Mouse (Mus musculus): Measurements from ENCODE around the gene Mettl23. TPM values are rescaled to one million over a fixed set of nuclear protein-coding genes. Genes with fewer than 3 reads are reported as not detected.

The Mettl23 gene
- polyA plus RNA-seq, 1 experiment from 2014 or later: 76.2 TPM

GRCm38 (mm10) chr11:116850085-116850484 is 7.0 kb downstream of the Mettl23 start:
- no peaks in the 10 kb centered on the region for H3K9me3 ChIP-seq (ENCODE audit: control insufficient read depth, low read length)
- H3K36me3 ChIP-seq (ENCODE audit: control insufficient read depth, insufficient read depth, low read length): peaks cover 9% of the 10 kb centered on the region; the same call in 1 of the 2 replicates
- no peaks in the 10 kb centered on the region for H3K27me3 ChIP-seq (ENCODE audit: control insufficient read depth, insufficient read depth, low read length)
- ATAC-seq (ENCODE audit: low FRiP score): no peak
- peaks cover 19% of the 10 kb centered on the region for H3K4me1 ChIP-seq (ENCODE audit: control insufficient read depth, insufficient read depth, low read length)
- peak; percentile 85 for DNase-seq (ENCODE audit: low spot score, missing footprints)
- H3K9ac ChIP-seq (ENCODE audit: low read length): no peak overlapping the region
- WGBS: 78% methylated on average over 4 of the region's 4 CpGs
- peak overlapping the region; percentile 95 for H3K4me2 ChIP-seq
- H3K4me3 ChIP-seq (ENCODE audit: low read depth, low read length): no peak overlapping the region
- no peak overlapping the region for H3K27ac ChIP-seq (ENCODE audit: low read depth, low read length)

GRCm38 (mm10) chr11:116850833-116851477 is 7.9 kb downstream of the Mettl23 start:
- Histone ChIP-seq H3K9me3 (ENCODE audit: control insufficient read depth, low read length) (no peaks in the 10 kb centered on the region), H3K4me3 (ENCODE audit: low read depth, low read length) (peak overlapping the region; percentile 100), H3K9ac (ENCODE audit: low read length) (peak overlapping the region; percentile 98), H3K4me2 (peak overlapping the region; percentile 95), H3K36me3 (ENCODE audit: control insufficient read depth, insufficient read depth, low read length) (peaks cover 9% of the 10 kb centered on the region; the same call in 1 of the 2 replicates), H3K27me3 (ENCODE audit: control insufficient read depth, insufficient read depth, low read length) (no peaks in the 10 kb centered on the region), H3K4me1 (ENCODE audit: control insufficient read depth, insufficient read depth, low read length) (peaks cover 19% of the 10 kb centered on the region), H3K27ac (ENCODE audit: low read depth, low read length) (no peak overlapping the region)
- WGBS: 40% methylated on average over 6 of the region's 6 CpGs
- DNase-seq (ENCODE audit: low spot score, missing footprints) (peak; percentile 88), ATAC-seq (ENCODE audit: low FRiP score) (no peak)

GRCm38 (mm10) chr11:116851576-116852290 is 8.7 kb downstream of the Mettl23 start:
- peak; percentile 96 for DNase-seq (ENCODE audit: low spot score, missing footprints)
- H3K36me3 ChIP-seq (ENCODE audit: control insufficient read depth, insufficient read depth, low read length): peaks cover 9% of the 10 kb centered on the region; the same call in 1 of the 2 replicates
- WGBS: under 1% methylated on average over 29 of the region's 29 CpGs

GRCm38 (mm10) chr11:116852291-116852890 is 9.3 kb downstream of the Mettl23 start, which contains the start of gene Mfsd11:
Gene Mfsd11 (plus strand): TSS chr11:116852440.
- Histone ChIP-seq H3K4me2 (peak within 1 kb of the TSS; percentile 95), H3K9ac (ENCODE audit: low read length) (peak within 1 kb of the TSS; percentile 98), H3K4me3 (ENCODE audit: low read depth, low read length) (peak within 1 kb of the TSS; percentile 100), H3K4me1 (ENCODE audit: control insufficient read depth, insufficient read depth, low read length) (peaks cover 19% of the 10 kb centered on the region), H3K27ac (ENCODE audit: low read depth, low read length) (peak within 1 kb of the TSS; percentile 95), H3K36me3 (ENCODE audit: control insufficient read depth, insufficient read depth, low read length) (peaks cover 9% of the 10 kb centered on the region; the same call in 1 of the 2 replicates), H3K9me3 (ENCODE audit: control insufficient read depth, low read length) (no peaks in the 10 kb centered on the region), H3K27me3 (ENCODE audit: control insufficient read depth, insufficient read depth, low read length) (no peaks in the 10 kb centered on the region)
- no peak for DNase-seq (ENCODE audit: low spot score, missing footprints)
- peak; percentile 49 for ATAC-seq (ENCODE audit: low FRiP score)
- under 1% methylated on average over 83 of the region's 91 CpGs for WGBS

More at GRCm38 (mm10) chr11:116851576-116852290, 8.7 kb downstream of the Mettl23 start:
- peak overlapping the region; percentile 98 for H3K9ac ChIP-seq (ENCODE audit: low read length)
- no peak for ATAC-seq (ENCODE audit: low FRiP score)
- no peaks in the 10 kb centered on the region for H3K9me3 ChIP-seq (ENCODE audit: control insufficient read depth, low read length)
- peak overlapping the region; percentile 100 for H3K4me3 ChIP-seq (ENCODE audit: low read depth, low read length)
- H3K4me2 ChIP-seq: peak overlapping the region; percentile 95
- H3K27ac ChIP-seq (ENCODE audit: low read depth, low read length): peak overlapping the region; percentile 95
- H3K4me1 ChIP-seq (ENCODE audit: control insufficient read depth, insufficient read depth, low read length): peaks cover 19% of the 10 kb centered on the region
- H3K27me3 ChIP-seq (ENCODE audit: control insufficient read depth, insufficient read depth, low read length): no peaks in the 10 kb centered on the region

GRCm38 (mm10) chr11:116852891-116853511 is 9.9 kb downstream of the Mettl23 start, which contains the start of gene Srsf2:
Gene Srsf2 (minus strand): TSS chr11:116853094.
- DNase-seq (ENCODE audit: low spot score, missing footprints) (peak; percentile 100), ATAC-seq (ENCODE audit: low FRiP score) (peak; percentile 89)
- Histone ChIP-seq H3K4me3 (ENCODE audit: low read depth, low read length) (peak within 1 kb of the TSS; percentile 100), H3K36me3 (ENCODE audit: control insufficient read depth, insufficient read depth, low read length) (peaks cover 9% of the 10 kb centered on the region; the same call in 1 of the 2 replicates), H3K4me2 (peak within 1 kb of the TSS; percentile 95), H3K27ac (ENCODE audit: low read depth, low read length) (peak within 1 kb of the TSS; percentile 95), H3K4me1 (ENCODE audit: control insufficient read depth, insufficient read depth, low read length) (peaks cover 19% of the 10 kb centered on the region), H3K9ac (ENCODE audit: low read length) (peak within 1 kb of the TSS; percentile 98), H3K27me3 (ENCODE audit: control insufficient read depth, insufficient read depth, low read length) (no peaks in the 10 kb centered on the region), H3K9me3 (ENCODE audit: control insufficient read depth, low read length) (no peaks in the 10 kb centered on the region)
- WGBS: under 1% methylated on average over 73 of the region's 74 CpGs

- ATAC-seq (ENCODE audit: low FRiP score): peak; percentile 92
- no peaks in the 10 kb centered on the region for H3K27me3 ChIP-seq (ENCODE audit: control insufficient read depth, insufficient read depth, low read length)
- peak; percentile 99 for DNase-seq (ENCODE audit: low spot score, missing footprints)
- H3K4me1 ChIP-seq (ENCODE audit: control insufficient read depth, insufficient read depth, low read length): peaks cover 19% of the 10 kb centered on the region
- peak overlapping the region; percentile 95 for H3K4me2 ChIP-seq
- H3K4me3 ChIP-seq (ENCODE audit: low read depth, low read length): peak overlapping the region; percentile 100
- H3K36me3 ChIP-seq (ENCODE audit: control insufficient read depth, insufficient read depth, low read length): peaks cover 9% of the 10 kb centered on the region; the same call in 1 of the 2 replicates
- H3K9ac ChIP-seq (ENCODE audit: low read length): peak overlapping the region; percentile 98
- 0% methylated on average over 36 of the region's 36 CpGs for WGBS
- H3K27ac ChIP-seq (ENCODE audit: low read depth, low read length): peak overlapping the region; percentile 95
- H3K9me3 ChIP-seq (ENCODE audit: control insufficient read depth, low read length): no peaks in the 10 kb centered on the region
These were observed 10.4 kb downstream of the Mettl23 start for GRCm38 (mm10) chr11:116853512-116853928.

GRCm38 (mm10) chr11:116854279-116854678 is 11.2 kb downstream of the Mettl23 start:
- no peak overlapping the region for H3K27ac ChIP-seq (ENCODE audit: low read depth, low read length)

GRCm38 (mm10) chr11:116857183-116857850 is 14.2 kb downstream of the Mettl23 start:
- no peak overlapping the region for H3K27ac ChIP-seq (ENCODE audit: low read depth, low read length)
- H3K9me3 ChIP-seq (ENCODE audit: control insufficient read depth, low read length): no peaks in the 10 kb centered on the region
- ATAC-seq (ENCODE audit: low FRiP score): no peak
- no peak overlapping the region for H3K4me2 ChIP-seq
- no peaks in the 10 kb centered on the region for H3K27me3 ChIP-seq (ENCODE audit: control insufficient read depth, insufficient read depth, low read length)
- H3K36me3 ChIP-seq (ENCODE audit: control insufficient read depth, insufficient read depth, low read length): no peaks in the 10 kb centered on the region
- H3K4me3 ChIP-seq (ENCODE audit: low read depth, low read length): no peak overlapping the region
- WGBS: 85% methylated on average over 12 of the region's 12 CpGs
- no peak for DNase-seq (ENCODE audit: low spot score, missing footprints)
- H3K4me1 ChIP-seq (ENCODE audit: control insufficient read depth, insufficient read depth, low read length): peaks cover 7% of the 10 kb centered on the region; the same call in 1 of the 2 replicates
- H3K9ac ChIP-seq (ENCODE audit: low read length): no peak overlapping the region

More at GRCm38 (mm10) chr11:116854279-116854678, 11.2 kb downstream of the Mettl23 start:
- Histone ChIP-seq H3K4me3 (ENCODE audit: low read depth, low read length) (peak overlapping the region; percentile 100), H3K4me1 (ENCODE audit: control insufficient read depth, insufficient read depth, low read length) (peaks cover 19% of the 10 kb centered on the region), H3K9me3 (ENCODE audit: control insufficient read depth, low read length) (no peaks in the 10 kb centered on the region), H3K4me2 (peak overlapping the region; percentile 95), H3K9ac (ENCODE audit: low read length) (peak overlapping the region; percentile 98), H3K36me3 (ENCODE audit: control insufficient read depth, insufficient read depth, low read length) (peaks cover 7% of the 10 kb centered on the region; the same call in 1 of the 2 replicates), H3K27me3 (ENCODE audit: control insufficient read depth, insufficient read depth, low read length) (no peaks in the 10 kb centered on the region)
- 53% methylated on average over 10 of the region's 10 CpGs for WGBS
- peak; percentile 65 for DNase-seq (ENCODE audit: low spot score, missing footprints)
- no peak for ATAC-seq (ENCODE audit: low FRiP score)

Measured in midbrain, embryonic 11.5 days (tissue).